Mouse (Mus musculus) gastrocnemius, postnatal 4 days (tissue): ENCODE measurements around the gene Arhgap44. TPM values are rescaled to one million over a fixed set of nuclear protein-coding genes. Genes with fewer than 3 reads are reported as not detected.

Experiments used
- DNase-seq, 2 experiments: peaks; one replicate each; pipeline ENCODE4 v3.0.0; 2021 to 2022; ENCODE audit warnings: low spot score in 2 of 2, mixed read lengths in 2 of 2
- long read RNA-seq, 2 experiments: library from polyadenylated mRNA; stranded (forward); transcript quantifications; one replicate each; pipeline ENCODE4 v2.0.0; 2021
- total RNA-seq, 2 experiments: library from RNA; stranded (reverse); gene quantifications; 2 replicates each; pipeline ENCODE4 v1.2.3; 2021

Arhgap44 gene
- total RNA-seq = 1 to 10 TPM; 8.2 to 8.3 TPM
- long read RNA-seq, experiment 1, partial matches to known transcripts = 0 of 1 reads
- long read RNA-seq, experiment 1, other reads (novel, unspliced or antisense) = 1 of 1 reads
- long read RNA-seq, experiment 2, full-length matches to known transcripts = 4 of 7 reads
- long read RNA-seq, experiment 2, partial matches to known transcripts = 2 of 7 reads
- long read RNA-seq, experiment 2, other reads (novel, unspliced or antisense) = 1 of 7 reads

GRCm38 (mm10) chr11:65162767-65163120 lies at the start of gene Arhgap44:
TSS of gene Arhgap44 (minus strand) at chr11:65162961.
- peak; percentile 29 to 63 for DNase-seq

DNA sequence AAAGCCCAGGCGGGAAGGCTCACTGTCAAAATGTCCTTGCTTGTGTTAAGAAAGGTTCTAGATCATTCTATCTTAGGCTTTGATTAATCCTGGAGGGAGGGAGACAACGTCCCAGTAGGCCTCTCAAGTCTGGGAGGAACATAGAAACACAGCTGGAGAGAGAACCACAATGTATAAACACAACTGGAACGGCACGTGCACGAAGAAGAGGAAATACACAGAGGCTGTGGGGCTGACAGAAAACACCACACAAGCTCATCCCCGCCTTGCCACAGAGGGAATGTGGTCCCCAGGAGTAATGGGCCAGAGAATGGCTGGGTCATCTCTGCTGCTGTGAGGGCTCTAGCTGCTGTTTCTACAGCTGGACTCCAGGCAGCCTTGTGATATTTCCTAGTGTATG lies 48.9 kb upstream of the Arhgap44 start:
- DNase-seq = no peak

DNA sequence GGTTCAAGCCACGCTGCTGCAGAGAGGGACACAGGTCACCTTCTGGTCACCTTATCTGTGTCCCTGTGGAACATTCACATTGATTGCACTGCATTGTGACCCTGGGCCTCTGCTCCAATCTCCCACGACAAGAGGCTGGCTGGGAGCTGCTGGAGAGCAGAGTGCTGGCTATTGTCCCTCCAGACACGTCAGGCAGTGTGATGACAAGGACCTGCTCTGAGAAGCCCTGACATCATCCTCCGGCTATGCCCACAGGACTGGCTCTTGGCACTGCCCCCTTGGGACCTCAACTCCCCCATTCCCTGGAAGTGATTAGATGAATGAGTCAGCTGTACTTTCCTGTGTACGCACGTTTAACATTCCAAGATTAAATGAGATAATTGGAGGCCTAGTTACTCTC lies 46.7 kb upstream of the Arhgap44 start:
- no peak for DNase-seq

DNA sequence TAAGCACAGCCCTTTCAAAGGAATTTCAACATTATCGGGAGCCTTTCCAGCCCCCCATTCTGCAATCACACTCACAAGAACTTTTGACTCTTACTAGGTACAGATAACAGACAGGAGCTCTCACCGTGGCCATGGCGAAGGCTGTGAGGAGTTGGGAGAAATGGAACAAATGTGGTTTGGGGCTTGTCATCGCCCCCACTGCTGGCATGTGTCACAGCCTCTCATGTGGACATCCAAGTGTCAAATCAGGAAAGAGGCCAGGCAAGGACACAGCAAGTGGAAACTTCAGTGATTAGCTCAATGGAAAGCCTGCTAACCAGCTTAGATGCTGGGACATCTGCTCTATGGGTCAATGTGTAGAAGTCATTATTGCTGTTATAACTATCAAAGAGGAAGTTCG lies 42.5 kb upstream of the Arhgap44 start:
- no peak for DNase-seq

- DNase-seq = no peak
Measured at GRCm38 (mm10) chr11:65204651-65205050, 41.9 kb upstream of the Arhgap44 start.

DNA sequence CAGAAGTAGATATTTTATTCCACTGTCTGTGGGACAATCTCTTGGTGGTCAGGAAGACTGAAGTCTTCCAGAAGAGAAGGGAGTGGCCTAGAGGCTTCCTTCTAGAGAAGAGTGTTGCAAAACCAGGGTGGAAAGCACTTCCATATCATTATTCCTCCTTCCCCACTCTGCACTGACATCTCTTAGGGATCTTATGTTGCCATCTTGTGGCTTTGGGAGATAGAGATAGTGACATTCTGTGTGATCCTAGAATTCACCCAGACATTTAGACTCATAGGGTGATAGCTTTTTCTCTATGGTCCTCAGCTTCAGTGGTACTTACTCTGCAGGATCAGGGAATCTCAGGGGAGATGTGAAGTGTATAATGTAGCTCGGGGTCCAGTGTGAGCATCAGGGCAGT lies 40.3 kb upstream of the Arhgap44 start:
- no peak for DNase-seq

DNA sequence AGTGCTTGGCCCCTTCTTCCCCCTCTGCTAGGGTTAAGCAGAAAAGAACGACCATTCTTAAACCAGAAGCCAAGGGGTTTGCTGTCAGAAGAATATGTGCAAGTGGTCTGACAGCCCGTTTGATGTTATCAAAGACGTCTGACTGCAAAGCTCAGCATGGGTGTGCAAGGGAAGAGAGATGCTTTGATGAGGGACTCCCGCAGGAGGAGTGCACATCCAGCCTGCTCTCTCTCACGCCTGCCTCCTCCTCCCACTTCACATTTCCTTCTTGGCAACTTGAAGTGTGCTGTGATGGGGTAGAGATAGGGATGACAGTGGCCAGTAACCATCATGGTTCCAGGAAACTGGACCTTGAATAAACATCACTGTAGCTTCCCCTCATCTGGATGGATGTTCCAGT lies 39.5 kb upstream of the Arhgap44 start:
- no peak for DNase-seq

DNA sequence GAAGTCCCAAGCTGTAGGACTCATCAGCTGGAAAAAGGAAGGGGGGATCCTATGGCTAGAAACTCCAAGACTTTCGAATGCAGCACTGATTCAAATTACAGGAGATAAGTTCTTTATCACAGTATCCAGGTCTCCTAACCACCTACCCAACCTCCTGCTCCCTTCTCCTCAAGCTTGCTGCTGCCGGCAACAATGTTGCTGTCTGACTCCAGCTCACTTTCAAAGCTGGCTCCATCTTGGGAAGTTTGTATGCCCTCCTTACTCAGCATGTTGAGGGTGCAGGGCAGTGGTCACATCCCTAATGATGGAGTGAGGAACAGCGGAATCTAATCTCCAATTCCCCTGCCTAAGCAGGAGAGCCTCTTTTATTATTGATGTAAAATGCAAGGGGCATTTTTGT lies 35.3 kb upstream of the Arhgap44 start:
- no peak for DNase-seq

GRCm38 (mm10) chr11:65197280-65197679 lies 34.5 kb upstream of the Arhgap44 start:
- DNase-seq = peak; percentile 37 to 58

- no peak for DNase-seq
Measured at GRCm38 (mm10) chr11:65186974-65187373, 24.2 kb upstream of the Arhgap44 start.

DNA sequence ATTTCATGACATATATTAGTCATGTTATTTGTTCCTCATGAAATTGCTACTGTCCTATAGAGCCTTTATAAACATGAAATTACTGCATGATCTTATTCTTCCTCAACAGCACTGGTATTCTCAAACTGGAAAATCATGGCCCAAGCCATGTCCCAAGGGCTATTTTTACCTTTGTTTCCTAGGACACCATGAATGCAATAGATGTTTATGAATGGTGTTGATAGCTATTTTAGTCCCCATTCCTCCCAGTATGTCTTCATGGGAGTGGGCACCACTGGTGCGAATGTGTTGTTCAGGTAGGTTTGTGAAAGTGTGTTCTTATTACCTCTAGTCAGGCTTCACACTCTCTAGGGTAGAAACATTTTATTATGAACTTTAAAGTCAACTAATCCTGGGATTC lies 22.4 kb upstream of the Arhgap44 start:
- DNase-seq = no peak

DNA sequence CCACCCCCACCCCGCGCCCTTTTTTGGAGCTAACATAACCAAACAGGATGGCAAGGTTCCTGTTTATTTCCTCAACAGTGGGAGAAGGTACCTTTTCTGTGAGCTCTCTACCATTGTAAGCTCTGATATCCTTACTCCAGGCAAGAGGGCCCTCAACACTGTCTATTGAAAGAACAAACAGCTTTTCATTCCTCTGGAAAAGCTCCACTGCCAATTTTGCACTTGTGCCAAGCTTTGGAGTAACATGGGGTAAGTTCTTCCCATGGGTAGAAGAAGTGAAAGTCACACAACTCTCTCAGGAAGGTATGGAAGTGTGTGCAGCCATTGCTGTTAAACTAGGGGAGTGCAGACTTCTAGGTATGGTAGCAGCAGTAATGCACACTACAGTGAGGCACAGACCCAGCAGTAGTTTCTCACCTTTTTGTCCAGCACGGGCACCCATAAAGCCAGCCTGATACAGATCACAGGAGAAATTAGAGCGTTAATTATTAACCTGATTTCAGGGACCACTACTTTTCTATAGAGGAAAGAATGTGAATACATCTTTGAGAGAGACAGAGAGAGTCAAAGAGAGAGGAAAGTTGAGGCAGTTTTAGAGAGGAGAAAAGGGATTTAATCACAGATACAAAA lies 7.5 kb upstream of the Arhgap44 start:
- no peak for DNase-seq

- DNase-seq = no peak
Measured at GRCm38 (mm10) chr11:65161881-65162766, 637 bp downstream of the Arhgap44 start.

- no peak for DNase-seq
Measured at GRCm38 (mm10) chr11:65160991-65161880, 1.5 kb downstream of the Arhgap44 start.

- no peak for DNase-seq
Measured at GRCm38 (mm10) chr11:65159791-65160190, 3.0 kb downstream of the Arhgap44 start, which contains the start of gene 1700086D15Rik. TSS of gene 1700086D15Rik (minus strand) at chr11:65159891.

DNA sequence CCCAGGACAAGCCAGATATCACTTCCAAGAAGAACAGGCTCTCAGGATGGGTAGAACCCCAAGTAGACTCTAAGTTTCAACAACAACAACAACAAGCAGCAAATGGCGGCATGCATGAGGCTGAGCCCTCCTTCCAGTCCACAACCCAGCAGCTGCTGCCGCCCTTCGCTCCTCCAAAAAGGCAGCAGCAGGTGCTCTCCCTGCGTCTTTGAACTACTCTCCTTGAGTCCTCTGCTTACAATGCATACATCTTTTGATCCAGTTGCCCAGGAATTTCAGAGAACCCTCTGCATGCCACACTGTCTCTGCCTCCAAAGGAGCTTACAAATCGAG lies 4.1 kb downstream of the Arhgap44 start:
- no peak for DNase-seq

DNA sequence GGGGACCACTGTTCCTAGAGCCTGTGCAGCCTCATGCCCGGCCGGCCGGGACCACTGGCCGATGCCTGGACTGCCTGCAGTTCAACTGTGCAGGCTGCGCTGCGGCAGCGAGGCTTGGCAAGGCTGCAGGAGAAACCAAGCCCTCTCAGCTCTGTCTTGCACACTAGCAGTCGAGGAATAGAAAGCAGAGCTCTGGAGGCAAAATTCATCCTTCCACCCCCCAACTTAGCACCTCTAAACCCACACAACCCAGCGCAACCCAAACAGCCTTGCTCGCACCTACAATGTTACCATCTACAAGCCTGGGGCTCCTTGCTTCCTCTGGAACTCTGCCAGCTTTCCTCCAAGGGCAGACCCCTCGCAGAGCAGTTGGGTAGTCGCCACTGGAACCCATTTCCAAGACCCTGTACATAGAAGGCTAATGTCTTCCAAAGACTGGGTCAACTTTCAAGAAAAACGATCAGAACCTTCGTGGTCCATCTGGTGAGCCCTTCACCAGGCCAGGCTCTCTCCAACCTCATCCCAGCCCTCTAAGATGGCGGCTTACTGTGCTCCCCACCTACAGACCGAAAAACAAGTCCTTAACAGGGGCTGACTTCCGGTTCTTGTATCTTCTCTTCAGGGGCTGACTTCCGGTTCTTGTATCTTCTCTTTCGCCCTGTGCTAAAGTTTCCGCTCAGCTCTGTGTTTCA lies 4.6 kb downstream of the Arhgap44 start:
- DNase-seq = no peak

DNA sequence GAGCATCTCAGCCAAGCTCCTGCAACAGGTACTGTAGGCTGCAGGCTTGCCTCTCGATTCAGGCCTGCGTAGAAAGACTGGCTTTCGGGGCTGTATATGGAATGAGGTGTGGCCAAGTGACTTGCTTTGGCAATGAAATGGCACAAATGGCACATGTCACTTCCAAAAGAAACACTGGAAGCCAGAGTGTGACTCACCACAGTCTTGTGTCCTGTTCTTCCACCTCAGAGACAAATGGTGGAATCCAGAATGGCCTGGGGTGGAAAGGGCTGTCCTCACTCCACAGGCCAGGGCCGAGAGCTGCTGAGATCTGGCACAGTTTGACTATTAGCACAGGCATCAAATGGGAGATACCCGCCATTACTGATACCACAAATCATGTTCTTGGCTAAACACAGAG lies 9.8 kb downstream of the Arhgap44 start:
- DNase-seq = no peak

DNA sequence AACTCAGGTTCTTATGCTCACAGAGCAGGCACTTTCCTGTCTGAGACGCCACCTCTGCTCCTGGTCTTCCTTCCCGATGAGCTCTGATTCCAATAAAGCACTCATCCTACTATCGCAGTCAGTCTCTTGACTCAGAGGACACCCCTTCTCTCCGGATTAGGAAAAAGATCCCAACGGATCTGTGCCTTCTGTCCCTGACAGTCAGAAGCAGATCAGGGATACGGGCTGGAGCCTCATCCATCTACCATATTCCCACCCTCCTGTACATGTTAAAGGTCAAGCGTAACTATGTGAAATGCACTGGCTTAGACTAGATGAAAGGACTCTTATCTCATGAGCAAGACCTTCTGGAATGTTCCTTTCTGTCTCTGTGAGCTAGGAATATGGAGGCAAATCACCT lies 14.3 kb downstream of the Arhgap44 start:
- no peak for DNase-seq

DNA sequence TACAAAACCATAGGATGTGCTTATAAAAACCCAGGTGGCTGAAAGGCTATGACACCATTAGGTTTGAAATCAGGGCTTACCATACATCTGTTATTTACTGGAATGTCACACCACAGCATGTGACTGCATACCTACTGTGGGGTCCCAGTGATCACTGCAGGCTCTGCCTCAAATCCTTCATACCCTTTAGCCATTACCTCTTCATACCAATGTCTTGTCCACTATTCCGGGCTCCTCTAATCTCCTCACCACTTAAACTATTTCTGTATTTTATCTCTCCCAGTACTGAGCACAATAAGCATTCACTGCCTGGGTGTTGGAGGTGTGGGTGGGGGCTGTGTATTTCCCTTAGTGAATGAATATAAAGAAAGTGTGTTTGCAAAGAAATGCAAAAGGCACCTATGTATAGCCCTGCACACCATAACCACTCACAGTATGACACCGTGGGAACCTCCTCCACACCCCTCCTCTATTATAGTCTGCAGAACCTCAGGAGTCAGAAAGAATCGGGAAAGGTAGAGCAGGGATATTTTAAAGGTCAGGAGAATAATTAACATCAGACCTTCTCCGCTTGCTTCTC lies 19.8 kb downstream of the Arhgap44 start:
- DNase-seq = no peak
